Mouse (Mus musculus) spleen, postnatal 14 days (tissue): ENCODE results near the gene Mrto4.
"Not testable (repeated sequence)": the region's sequence is repeated elsewhere in the genome, so short reads cannot be mapped to it uniquely, and the experiment has no call there.

ENCODE experiments used
- DNase-seq, 2 experiments: peaks; one replicate each; pipeline ENCODE4 v3.0.0; 2021 to 2022; ENCODE audit warnings: low spot score in 2 of 2

Mrto4 gene

GRCm38 (mm10) chr4:139351931-139352711, at the start of gene Mrto4, which contains the start of the genes Emc1 and Ubr4:
TSS of gene Mrto4 (minus strand) at chr4:139352576.
TSS of gene Emc1 (plus strand) at chr4:139352587.
TSS of gene Ubr4 (plus strand) at chr4:139352609.
- peak; percentile 69 to 79 for DNase-seq

GRCm38 (mm10) chr4:139400487-139400886, 48.1 kb upstream of the Mrto4 start:
- no peak for DNase-seq

GRCm38 (mm10) chr4:139395431-139395830, 43.1 kb upstream of the Mrto4 start:
- DNase-seq, result no peak

GRCm38 (mm10) chr4:139389557-139389956, 37.2 kb upstream of the Mrto4 start:
- DNase-seq, result no peak

GRCm38 (mm10) chr4:139386869-139387319, 34.5 kb upstream of the Mrto4 start:
- DNase-seq, result no peak

DNA sequence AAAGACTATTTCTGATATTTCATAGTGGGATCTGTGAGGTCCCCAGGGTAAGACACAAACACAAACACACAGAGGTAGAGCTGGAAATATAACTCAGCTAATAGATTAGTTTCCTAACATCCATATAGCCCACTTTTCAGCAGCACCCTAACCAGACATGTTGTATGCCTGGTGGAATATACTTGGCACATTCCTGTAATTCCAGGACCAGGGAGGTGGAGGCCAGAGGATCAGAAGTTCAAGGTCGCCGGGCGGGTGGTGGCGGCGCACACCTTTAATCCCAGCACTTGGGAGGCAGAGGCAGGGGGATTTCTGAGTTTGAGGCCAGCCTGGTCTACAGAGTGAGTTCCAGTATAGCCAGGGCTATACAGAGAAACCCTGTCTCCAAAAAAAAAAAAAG, 33.5 kb upstream of the Mrto4 start:
- not testable (repeated sequence) for DNase-seq

DNA sequence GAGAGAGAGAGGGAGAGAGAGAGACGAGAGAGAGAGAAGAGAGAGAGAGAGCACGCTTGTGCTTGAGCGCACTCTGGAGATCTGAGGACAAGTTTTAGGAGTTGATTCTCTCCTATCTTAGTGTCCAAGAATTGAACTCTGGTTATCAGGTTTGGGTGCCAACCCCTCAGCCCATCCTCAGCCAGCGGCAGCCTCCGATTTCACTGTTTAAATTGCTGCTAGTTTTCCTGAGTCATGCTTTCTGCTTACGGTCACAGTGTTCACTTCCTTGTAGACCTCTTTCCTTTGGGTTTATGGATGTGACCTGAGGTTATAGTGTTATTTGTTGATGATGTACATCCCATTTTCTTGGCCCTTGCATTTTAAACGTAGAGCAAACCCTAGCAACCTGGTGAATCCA, 29.9 kb upstream of the Mrto4 start:
- no peak for DNase-seq

DNA sequence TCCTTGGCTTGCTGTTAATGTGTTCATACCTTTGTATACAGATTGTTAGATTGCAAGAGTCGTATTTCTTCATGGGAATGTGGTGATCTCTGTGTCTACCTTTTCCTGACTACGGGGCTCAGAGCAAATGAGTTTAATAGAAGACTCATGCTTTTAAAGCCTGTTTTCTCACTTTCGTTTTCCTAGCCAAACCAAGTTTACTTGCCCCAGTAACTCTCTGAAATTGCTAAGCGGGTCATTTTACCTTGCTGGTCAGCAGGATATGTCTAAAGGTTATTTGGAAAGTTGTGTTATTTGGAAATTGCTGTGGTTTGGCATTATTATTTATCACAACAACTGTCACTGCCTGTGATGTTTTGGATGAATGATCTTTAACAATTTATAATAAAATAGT, 29.1 kb upstream of the Mrto4 start:
- no peak for DNase-seq

- DNase-seq, result no peak
Measured at GRCm38 (mm10) chr4:139380775-139381451, 28.5 kb upstream of the Mrto4 start.

- peak; percentile 99 to 100 for DNase-seq
Measured at GRCm38 (mm10) chr4:139380207-139380748, 27.9 kb upstream of the Mrto4 start.

DNA sequence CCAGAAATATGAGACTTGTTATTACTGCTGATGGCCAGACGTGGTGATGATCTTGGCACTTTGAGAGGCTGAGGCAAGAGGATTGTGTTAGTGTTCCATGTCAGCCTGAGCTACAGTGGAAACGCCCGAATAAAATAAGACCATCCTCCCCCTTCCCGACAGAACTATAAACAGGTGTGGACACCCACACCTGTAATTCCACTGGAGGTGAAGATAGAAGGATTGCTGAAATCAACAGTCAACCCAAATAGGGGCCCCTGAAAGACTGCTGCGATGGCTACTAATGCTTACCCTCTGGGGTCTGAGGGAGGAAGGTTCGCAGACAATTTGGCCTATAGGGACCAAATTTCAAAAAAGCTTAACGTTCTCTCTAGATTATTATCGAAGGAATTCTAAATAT, 27.3 kb upstream of the Mrto4 start:
- no peak for DNase-seq

GRCm38 (mm10) chr4:139373531-139373930, 21.2 kb upstream of the Mrto4 start:
- DNase-seq, result no peak

- DNase-seq, result no peak
Measured at GRCm38 (mm10) chr4:139373130-139373529, 20.8 kb upstream of the Mrto4 start.

GRCm38 (mm10) chr4:139368038-139368437, 15.7 kb upstream of the Mrto4 start:
- DNase-seq, result no peak

DNA sequence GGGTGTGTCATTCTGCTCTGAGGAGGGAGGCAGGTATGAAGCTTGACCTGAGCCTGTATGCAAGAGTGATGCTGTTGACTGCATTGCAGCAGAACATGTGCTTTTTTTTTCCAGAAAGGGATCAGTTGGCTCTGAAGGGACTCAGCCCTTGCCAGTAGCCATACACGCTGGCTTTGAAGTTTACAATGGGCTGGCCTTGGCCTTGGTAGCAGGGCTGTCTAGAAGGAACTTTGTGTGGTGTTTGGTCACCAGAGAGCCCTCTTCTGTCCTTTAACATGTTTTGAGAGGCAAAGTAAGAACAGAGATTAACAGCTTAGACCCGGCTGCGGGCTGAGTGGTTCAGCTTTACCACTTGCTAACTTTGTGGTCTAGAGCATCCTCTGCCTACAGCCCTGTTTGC, 15.0 kb upstream of the Mrto4 start:
- DNase-seq, result no peak

DNA sequence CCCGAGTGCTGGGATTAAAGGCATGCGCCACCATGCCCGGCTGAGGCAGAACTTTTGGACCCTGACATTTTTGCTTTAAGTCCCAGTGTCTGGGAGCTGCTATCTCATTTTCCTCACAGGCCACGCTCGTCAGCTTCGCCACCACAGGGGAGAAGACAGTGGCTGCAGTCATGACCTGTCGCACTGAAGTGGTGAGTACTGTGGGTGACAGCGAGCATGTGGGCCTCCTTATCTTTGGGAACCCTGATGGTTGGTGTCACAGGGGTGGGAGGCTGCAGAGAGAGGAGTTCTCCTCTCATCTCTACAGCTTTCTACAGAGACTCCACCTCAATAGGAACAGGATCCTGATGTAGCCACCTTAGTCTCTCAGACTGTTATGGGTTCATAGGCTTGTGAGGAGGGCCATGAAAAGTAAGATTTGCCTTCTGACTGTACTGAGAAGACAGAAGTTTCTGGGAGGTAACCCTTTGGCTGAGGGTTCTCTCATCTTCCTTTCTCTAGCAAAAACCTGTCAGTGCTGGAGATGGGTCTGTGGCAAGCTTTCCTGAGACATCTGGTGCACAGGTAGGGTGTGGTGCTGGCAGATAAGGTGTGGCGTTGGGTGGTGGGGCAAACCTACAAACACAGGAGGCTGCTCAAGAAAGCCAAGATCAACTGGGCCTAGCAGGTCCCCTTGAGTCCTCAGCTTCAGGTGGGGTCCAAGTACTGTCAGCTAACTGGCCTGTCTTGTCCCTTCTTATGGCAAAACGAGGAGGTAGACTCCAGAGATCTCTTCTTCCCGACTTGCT, 8.6 kb upstream of the Mrto4 start:
- DNase-seq, result no peak

DNA sequence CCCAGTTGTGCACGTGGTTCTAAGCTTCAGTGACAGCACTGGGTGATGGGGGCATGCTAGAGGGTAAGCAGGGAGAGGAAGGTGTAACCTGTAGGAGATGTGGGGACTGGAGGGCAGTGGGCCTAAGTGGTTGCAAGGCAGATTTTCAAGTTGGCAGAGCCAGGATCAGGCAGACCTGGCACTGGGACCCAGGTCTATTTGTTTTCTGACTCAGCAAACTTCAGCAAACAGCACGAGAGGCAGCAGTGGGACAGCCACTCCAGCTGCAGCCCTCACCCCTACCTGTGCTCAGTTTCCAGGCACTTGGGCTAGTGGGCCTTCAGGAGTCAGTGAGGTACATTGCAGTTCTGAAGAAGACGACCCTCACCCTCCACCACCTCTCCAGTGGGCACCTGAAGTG, 4.8 kb upstream of the Mrto4 start:
- no peak for DNase-seq

- DNase-seq, result no peak
Measured at GRCm38 (mm10) chr4:139352832-139353231, 456 bp upstream of the Mrto4 start.

DNA sequence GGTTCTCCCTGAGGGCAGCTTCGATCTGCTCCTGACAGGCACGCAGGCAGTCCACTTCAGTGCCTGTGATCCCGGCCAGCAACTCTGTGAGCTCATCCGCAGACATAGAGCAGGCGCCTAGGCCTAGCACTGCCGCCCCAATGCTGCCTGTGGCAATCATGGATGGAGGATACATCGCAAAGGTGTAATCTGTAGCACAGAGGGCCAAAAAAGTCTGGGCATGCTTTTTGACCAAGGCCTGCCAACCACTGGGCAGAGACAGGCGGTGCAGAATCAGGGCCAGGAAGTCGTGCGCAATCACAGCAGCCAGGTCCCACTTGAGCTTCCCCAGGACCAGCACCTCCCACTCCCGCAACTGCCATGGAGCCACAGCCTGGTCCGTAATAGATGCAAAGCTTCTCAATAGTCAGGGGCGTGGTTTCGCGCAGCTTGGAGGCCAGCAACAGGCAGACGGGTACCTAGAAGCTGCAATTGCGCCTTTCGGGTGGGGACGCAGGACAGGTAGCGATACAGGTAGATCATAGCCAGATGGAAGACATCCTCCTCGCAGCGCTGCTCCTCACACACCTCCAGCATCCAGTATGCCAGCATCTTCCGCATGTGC, 6.9 kb downstream of the Mrto4 start:
- DNase-seq, result no peak

- no peak for DNase-seq
Measured at GRCm38 (mm10) chr4:139343718-139344117, 8.7 kb downstream of the Mrto4 start.

GRCm38 (mm10) chr4:139341556-139342233, 10.7 kb downstream of the Mrto4 start:
- no peak for DNase-seq
